Mouse (Mus musculus): ENCODE results near the gene Srgap3. TPM values are rescaled to one million over a fixed set of nuclear protein-coding genes. Genes with fewer than 3 reads are reported as not detected.

The Srgap3 gene
- polyA plus RNA-seq, 1 experiment from 2014 or later = 0.13 TPM

GRCm38 (mm10) chr6:112971116-112971768 is 24.2 kb upstream of the Srgap3 start:
- Histone ChIP-seq H3K27ac (ENCODE audit: low read depth) (no peak overlapping the region), H3K9ac (replicated peaks) (no peak overlapping the region), H3K4me3 (ENCODE audit: low read depth, low read length) (no peak overlapping the region), H3K27me3 (ENCODE audit: insufficient read depth, low read length) (no peaks in the 10 kb centered on the region), H3K9me3 (ENCODE audit: low read length) (no peaks in the 10 kb centered on the region), H3K4me2 (ENCODE audit: low read depth, low read length) (no peak overlapping the region), H3K4me1 (ENCODE audit: insufficient read depth) (no peaks in the 10 kb centered on the region), H3K36me3 (replicated peaks; ENCODE audit: insufficient read depth, low read length) (no peaks in the 10 kb centered on the region)
- WGBS (ENCODE audit: insufficient replicate concordance) = 62% methylated on average over 6 of the region's 6 CpGs
- ATAC-seq = no peak
- no peak for DNase-seq
- TF ChIP-seq CTCF (IDR thresholded peaks at IDR 0.05; ENCODE audit: low read depth) (0 out of 2 replicates have a peak, but pooled peaks have one; percentile 10), EP300 (IDR thresholded peaks at IDR 0.05; ENCODE audit: low read depth) (no peak)

GRCm38 (mm10) chr6:112967359-112967758 is 20.3 kb upstream of the Srgap3 start:
- WGBS (ENCODE audit: insufficient replicate concordance) = 62% methylated on average over 6 of the region's 6 CpGs
- no peak overlapping the region for H3K4me3 ChIP-seq (ENCODE audit: low read depth, low read length)
- H3K9me3 ChIP-seq (ENCODE audit: low read length) = no peaks in the 10 kb centered on the region
- DNase-seq (no peak), ATAC-seq (no peak)
- no peaks in the 10 kb centered on the region for H3K27me3 ChIP-seq (ENCODE audit: insufficient read depth, low read length)
- no peak overlapping the region for H3K27ac ChIP-seq (ENCODE audit: low read depth)
- no peak overlapping the region for H3K4me2 ChIP-seq (ENCODE audit: low read depth, low read length)
- no peak overlapping the region for H3K9ac ChIP-seq (replicated peaks)
- H3K4me1 ChIP-seq (ENCODE audit: insufficient read depth) = no peaks in the 10 kb centered on the region
- no peaks in the 10 kb centered on the region for H3K36me3 ChIP-seq (replicated peaks; ENCODE audit: insufficient read depth, low read length)
- TF ChIP-seq EP300 (IDR thresholded peaks at IDR 0.05; ENCODE audit: low read depth) = no peak

GRCm38 (mm10) chr6:112958360-112958759 is 11.3 kb upstream of the Srgap3 start:
- DNase-seq = no peak
- no peak overlapping the region for H3K4me2 ChIP-seq (ENCODE audit: low read depth, low read length)
- ATAC-seq = no peak
- no peak overlapping the region for H3K27ac ChIP-seq (ENCODE audit: low read depth)
- no peaks in the 10 kb centered on the region for H3K9me3 ChIP-seq (ENCODE audit: low read length)
- H3K4me3 ChIP-seq (ENCODE audit: low read depth, low read length) = no peak overlapping the region
- no peaks in the 10 kb centered on the region for H3K4me1 ChIP-seq (ENCODE audit: insufficient read depth)
- H3K27me3 ChIP-seq (ENCODE audit: insufficient read depth, low read length) = no peaks in the 10 kb centered on the region
- H3K9ac ChIP-seq (replicated peaks) = no peak overlapping the region
- no peak for TF ChIP-seq EP300 (IDR thresholded peaks at IDR 0.05; ENCODE audit: low read depth)
- TF ChIP-seq CTCF (IDR thresholded peaks at IDR 0.05; ENCODE audit: low read depth) = no peak
- H3K36me3 ChIP-seq (replicated peaks; ENCODE audit: insufficient read depth, low read length) = no peaks in the 10 kb centered on the region
- WGBS (ENCODE audit: insufficient replicate concordance) = 69% methylated on average over 6 of the region's 6 CpGs

GRCm38 (mm10) chr6:112957583-112958280 is 10.7 kb upstream of the Srgap3 start:
- DNase-seq (no peak), ATAC-seq (no peak)
- no peaks in the 10 kb centered on the region for H3K9me3 ChIP-seq (ENCODE audit: low read length)
- H3K9ac ChIP-seq (replicated peaks) = no peak overlapping the region
- no peaks in the 10 kb centered on the region for H3K36me3 ChIP-seq (replicated peaks; ENCODE audit: insufficient read depth, low read length)
- 65% methylated on average over 11 of the region's 11 CpGs for WGBS (ENCODE audit: insufficient replicate concordance)
- H3K27me3 ChIP-seq (ENCODE audit: insufficient read depth, low read length) = no peaks in the 10 kb centered on the region
- H3K4me1 ChIP-seq (ENCODE audit: insufficient read depth) = no peaks in the 10 kb centered on the region
- H3K4me2 ChIP-seq (ENCODE audit: low read depth, low read length) = no peak overlapping the region
- H3K27ac ChIP-seq (ENCODE audit: low read depth) = no peak overlapping the region
- no peak for TF ChIP-seq CTCF (IDR thresholded peaks at IDR 0.05; ENCODE audit: low read depth)
- no peak for TF ChIP-seq EP300 (IDR thresholded peaks at IDR 0.05; ENCODE audit: low read depth)
- H3K4me3 ChIP-seq (ENCODE audit: low read depth, low read length) = no peak overlapping the region

GRCm38 (mm10) chr6:112955773-112956172 is 8.7 kb upstream of the Srgap3 start:
- Histone ChIP-seq H3K4me3 (ENCODE audit: low read depth, low read length) (no peak overlapping the region), H3K4me2 (ENCODE audit: low read depth, low read length) (no peak overlapping the region), H3K36me3 (replicated peaks; ENCODE audit: insufficient read depth, low read length) (no peaks in the 10 kb centered on the region), H3K4me1 (ENCODE audit: insufficient read depth) (no peaks in the 10 kb centered on the region), H3K27me3 (ENCODE audit: insufficient read depth, low read length) (no peaks in the 10 kb centered on the region), H3K27ac (ENCODE audit: low read depth) (no peak overlapping the region), H3K9ac (replicated peaks) (no peak overlapping the region), H3K9me3 (ENCODE audit: low read length) (no peaks in the 10 kb centered on the region)
- TF ChIP-seq EP300 (IDR thresholded peaks at IDR 0.05; ENCODE audit: low read depth) (no peak), CTCF (IDR thresholded peaks at IDR 0.05; ENCODE audit: low read depth) (no peak)
- WGBS (ENCODE audit: insufficient replicate concordance) = 31% methylated on average over 2 of the region's 2 CpGs
- ATAC-seq (no peak), DNase-seq (no peak)

- H3K9ac ChIP-seq (replicated peaks) = no peak overlapping the region
- TF ChIP-seq CTCF (IDR thresholded peaks at IDR 0.05; ENCODE audit: low read depth) (no peak), EP300 (IDR thresholded peaks at IDR 0.05; ENCODE audit: low read depth) (no peak)
- no peaks in the 10 kb centered on the region for H3K36me3 ChIP-seq (replicated peaks; ENCODE audit: insufficient read depth, low read length)
- H3K27me3 ChIP-seq (ENCODE audit: insufficient read depth, low read length) = no peaks in the 10 kb centered on the region
- H3K9me3 ChIP-seq (ENCODE audit: low read length) = no peaks in the 10 kb centered on the region
- DNase-seq = no peak
- no peak for ATAC-seq
- no peak overlapping the region for H3K4me2 ChIP-seq (ENCODE audit: low read depth, low read length)
- H3K27ac ChIP-seq (ENCODE audit: low read depth) = no peak overlapping the region
- H3K4me1 ChIP-seq (ENCODE audit: insufficient read depth) = no peaks in the 10 kb centered on the region
- H3K4me3 ChIP-seq (ENCODE audit: low read depth, low read length) = no peak overlapping the region
- WGBS (ENCODE audit: insufficient replicate concordance) = 40% methylated on average over 7 of the region's 7 CpGs
These were observed 6.8 kb upstream of the Srgap3 start for GRCm38 (mm10) chr6:112953905-112954304.

Measured in liver, postnatal 0 days (tissue).